Mouse (Mus musculus): ENCODE data around the gene 4930442H23Rik.

- TF ChIP-seq POLR2A (IDR thresholded peaks at IDR 0.05; ENCODE audit: insufficient read depth, low read depth, low read length) = no peak
- no peak for TF ChIP-seq CTCF (IDR thresholded peaks at IDR 0.05; ENCODE audit: insufficient read depth, low read depth, low read length)
These were observed 37.4 kb downstream of the 4930442H23Rik start for GRCm38 (mm10) chr10:81146296-81146695.

Measured in olfactory bulb, adult 2 months (tissue).